Mouse (Mus musculus): Measurements from ENCODE around the gene Mindy1.

Gene Mindy1

GRCm38 (mm10) chr3:95291041-95291440, 9.9 kb downstream of the Mindy1 start:
- no peak for ATAC-seq (ENCODE audit: insufficient number of reproducible peaks, low FRiP score, low TSS enrichment)

GRCm38 (mm10) chr3:95292899-95293298, 11.8 kb downstream of the Mindy1 start:
- ATAC-seq (ENCODE audit: insufficient number of reproducible peaks, low FRiP score, low TSS enrichment) = no peak

- ATAC-seq (ENCODE audit: insufficient number of reproducible peaks, low FRiP score, low TSS enrichment) = no peak
Measured at GRCm38 (mm10) chr3:95293537-95293936, 12.4 kb downstream of the Mindy1 start.

- no peak for ATAC-seq (ENCODE audit: insufficient number of reproducible peaks, low FRiP score, low TSS enrichment)
Measured at GRCm38 (mm10) chr3:95294316-95294715, 13.2 kb downstream of the Mindy1 start.

GRCm38 (mm10) chr3:95294718-95295117, 13.6 kb downstream of the Mindy1 start:
- ATAC-seq (ENCODE audit: insufficient number of reproducible peaks, low FRiP score, low TSS enrichment) = no peak

GRCm38 (mm10) chr3:95295321-95296102, 14.4 kb downstream of the Mindy1 start:
- no peak for ATAC-seq (ENCODE audit: insufficient number of reproducible peaks, low FRiP score, low TSS enrichment)

GRCm38 (mm10) chr3:95296103-95296469, 14.9 kb downstream of the Mindy1 start:
- no peak for ATAC-seq (ENCODE audit: insufficient number of reproducible peaks, low FRiP score, low TSS enrichment)

GRCm38 (mm10) chr3:95298018-95298417, 16.9 kb downstream of the Mindy1 start:
- ATAC-seq (ENCODE audit: insufficient number of reproducible peaks, low FRiP score, low TSS enrichment) = no peak

GRCm38 (mm10) chr3:95301204-95301796, 20.2 kb downstream of the Mindy1 start:
- ATAC-seq (ENCODE audit: insufficient number of reproducible peaks, low FRiP score, low TSS enrichment) = no peak

GRCm38 (mm10) chr3:95306244-95306643, 25.1 kb downstream of the Mindy1 start:
- ATAC-seq (ENCODE audit: insufficient number of reproducible peaks, low FRiP score, low TSS enrichment) = no peak

GRCm38 (mm10) chr3:95307100-95307499, 26.0 kb downstream of the Mindy1 start, which contains the start of gene Anxa9:
TSS of gene Anxa9 (minus strand) at chr3:95307176.
- ATAC-seq (ENCODE audit: insufficient number of reproducible peaks, low FRiP score, low TSS enrichment) = no peak

GRCm38 (mm10) chr3:95310496-95310895, 29.4 kb downstream of the Mindy1 start:
- no peak for ATAC-seq (ENCODE audit: insufficient number of reproducible peaks, low FRiP score, low TSS enrichment)

GRCm38 (mm10) chr3:95310968-95311882, 30.1 kb downstream of the Mindy1 start:
- ATAC-seq (ENCODE audit: insufficient number of reproducible peaks, low FRiP score, low TSS enrichment) = no peak

GRCm38 (mm10) chr3:95312623-95313022, 31.5 kb downstream of the Mindy1 start:
- ATAC-seq (ENCODE audit: insufficient number of reproducible peaks, low FRiP score, low TSS enrichment) = no peak

- no peak for ATAC-seq (ENCODE audit: insufficient number of reproducible peaks, low FRiP score, low TSS enrichment)
Measured at GRCm38 (mm10) chr3:95313476-95313875, 32.3 kb downstream of the Mindy1 start.

GRCm38 (mm10) chr3:95314075-95314474, 32.9 kb downstream of the Mindy1 start:
- ATAC-seq (ENCODE audit: insufficient number of reproducible peaks, low FRiP score, low TSS enrichment) = no peak

- ATAC-seq (ENCODE audit: insufficient number of reproducible peaks, low FRiP score, low TSS enrichment) = peak; percentile 15; the same call in 1 of the 2 replicates
Measured at GRCm38 (mm10) chr3:95314486-95315093, 33.4 kb downstream of the Mindy1 start, which contains the start of gene Cers2. TSS of gene Cers2 (plus strand) at chr3:95314791.

GRCm38 (mm10) chr3:95315094-95315843, 34.1 kb downstream of the Mindy1 start:
- ATAC-seq (ENCODE audit: insufficient number of reproducible peaks, low FRiP score, low TSS enrichment) = peak; percentile 57

- no peak for ATAC-seq (ENCODE audit: insufficient number of reproducible peaks, low FRiP score, low TSS enrichment)
Measured at GRCm38 (mm10) chr3:95315844-95316550, 34.9 kb downstream of the Mindy1 start.

Data from cerebellum, adult (tissue).